ENCODE assay signal across 19 mouse cellular contexts in the genomic region with DNA sequence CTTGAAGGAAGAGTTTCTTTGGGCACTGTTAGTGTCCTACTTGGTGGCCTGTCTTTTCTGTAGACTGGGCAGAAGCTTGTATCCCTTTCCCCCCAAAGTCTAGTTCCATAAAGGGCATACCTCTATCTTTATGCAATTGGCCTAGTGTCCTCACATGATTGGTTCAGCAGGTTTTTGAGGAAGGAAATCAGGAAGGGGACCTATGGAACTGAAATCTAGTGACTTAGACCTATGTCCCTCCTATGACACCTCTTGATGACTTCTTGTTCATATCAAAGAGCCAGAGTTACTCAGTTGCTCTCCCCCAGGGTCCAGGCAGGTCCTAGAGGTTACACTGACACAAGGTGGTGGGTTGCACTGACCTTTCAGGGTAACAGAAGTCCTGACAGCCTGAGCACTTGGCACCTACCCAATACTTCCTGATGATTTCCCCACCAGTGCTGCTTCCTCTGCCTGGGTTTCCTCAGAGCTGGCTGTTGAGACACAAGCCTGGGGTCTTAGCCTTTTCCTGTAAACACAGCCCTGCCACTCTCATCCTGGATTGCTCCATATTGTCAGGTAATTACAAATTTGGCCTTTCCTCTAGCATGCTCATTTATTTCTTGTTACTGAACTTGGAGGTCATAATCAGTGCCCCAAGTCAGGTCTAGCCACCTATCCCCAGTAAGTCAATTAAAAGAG. TPM values are rescaled to one million over a fixed set of nuclear protein-coding genes. Genes with fewer than 3 reads are reported as not detected.
"Had no signal": no experiment of that assay in that cellular context is flagged by ENCODE, and none has a peak within 500 bp of the region (broad histone marks: within the 10 kb centered on the region; RNA-seq: fewer than 3 reads in every experiment).

No protein-coding gene starts in this region.

- H3K4me1 ChIP-seq: intestine, embryonic 15.5 days; kidney, embryonic 15.5 days; limb, embryonic 10.5 days; liver, embryonic 12.5 days; lung, embryonic 15.5 days; midbrain, embryonic 10.5 days; neural tube, embryonic 15.5 days had no signal

- DNase-seq: kidney, adult 2 months; kidney, postnatal 14 days; midbrain, embryonic 14.5 days; right cerebral cortex, adult 18-20 months; thymus, postnatal 14 days had no signal

- H3K9me3 ChIP-seq: intestine, embryonic 15.5 days; kidney, embryonic 15.5 days; limb, embryonic 10.5 days; liver, embryonic 12.5 days; lung, embryonic 15.5 days; midbrain, embryonic 10.5 days; neural tube, embryonic 15.5 days had no signal

- H3K4me3 ChIP-seq: intestine, embryonic 15.5 days; kidney, embryonic 15.5 days; left cerebral cortex, adult 2 months; limb, embryonic 10.5 days; liver, embryonic 12.5 days; lung, embryonic 15.5 days; midbrain, embryonic 10.5 days; myocyte; neural tube, embryonic 15.5 days had no signal

- H3K9ac ChIP-seq: intestine, embryonic 15.5 days; kidney, embryonic 15.5 days; liver, embryonic 12.5 days; lung, embryonic 15.5 days; neural tube, embryonic 15.5 days had no signal

- H3K4me2 ChIP-seq: intestine, embryonic 15.5 days; kidney, embryonic 15.5 days; liver, embryonic 12.5 days; lung, embryonic 15.5 days; neural tube, embryonic 15.5 days had no signal

- ATAC-seq: intestine, embryonic 15.5 days; liver, embryonic 12.5 days had no signal

- H3K36me3 ChIP-seq: intestine, embryonic 15.5 days; kidney, embryonic 15.5 days; limb, embryonic 10.5 days; liver, embryonic 12.5 days; lung, embryonic 15.5 days; midbrain, embryonic 10.5 days; neural tube, embryonic 15.5 days had no signal

- H3K27me3 ChIP-seq: liver, embryonic 12.5 days; lung, embryonic 15.5 days; neural tube, embryonic 15.5 days had no signal

- H3K27ac ChIP-seq: intestine, embryonic 15.5 days; kidney, embryonic 15.5 days; left cerebral cortex, adult 2 months; limb, embryonic 10.5 days; liver, embryonic 12.5 days; lung, embryonic 15.5 days; macrophage; midbrain, embryonic 10.5 days; neural tube, embryonic 15.5 days; stomach, postnatal 0 days had no signal

RNA-seq across cellular contexts. Expression of a gene that starts 5.7 kb away (rescaled TPM):
- polyA plus RNA-seq: limb, embryonic 10.5 days; liver, embryonic 12.5 days; macrophage; midbrain, embryonic 14.5 days; neural tube, embryonic 11.5 days; neural tube, embryonic 15.5 days had no signal

RNA-seq across cellular contexts. Expression of a gene that starts 9.3 kb away (rescaled TPM):
- polyA plus RNA-seq: midbrain, embryonic 10.5 days; myocyte had no signal

RNA-seq across cellular contexts. Expression of a gene that starts 36.0 kb away (rescaled TPM):
- polyA plus RNA-seq: midbrain, embryonic 10.5 days; myocyte had no signal

RNA-seq across cellular contexts. Expression of a gene that starts 51.2 kb away (rescaled TPM):
- polyA plus RNA-seq: kidney, adult 2 months; kidney, embryonic 15.5 days; limb, embryonic 10.5 days; limb, embryonic 14.5 days; liver, embryonic 12.5 days; liver, embryonic 16.5 days; lung, embryonic 15.5 days; macrophage; midbrain, embryonic 10.5 days; midbrain, embryonic 14.5 days; neural tube, embryonic 11.5 days; neural tube, embryonic 15.5 days had no signal
